Mouse (Mus musculus): ENCODE measurements around the gene Ptgis.

- TF ChIP-seq CTCF (conservative IDR thresholded peaks at IDR 0.05; ENCODE audit: low read length) (no peak), POU5F1 (IDR thresholded peaks at IDR 0.05; ENCODE audit: borderline replicate concordance, low read length) (no peak)
Measured at GRCm38 (mm10) chr2:167173051-167173875, 67.1 kb downstream of the Ptgis start.
